Mouse (Mus musculus): ENCODE data around the gene Thsd4.

The Thsd4 gene

GRCm38 (mm10) chr9:60192321-60192720 lies 329.5 kb downstream of the Thsd4 start:
- DNase-seq = no peak

- DNase-seq = no peak
Observed at GRCm38 (mm10) chr9:60187437-60187836, 334.4 kb downstream of the Thsd4 start.

GRCm38 (mm10) chr9:60186948-60187347 lies 334.9 kb downstream of the Thsd4 start:
- DNase-seq = no peak

GRCm38 (mm10) chr9:60184083-60184482 lies 337.8 kb downstream of the Thsd4 start:
- no peak for DNase-seq

- DNase-seq = no peak
Observed at GRCm38 (mm10) chr9:60182371-60182770, 339.5 kb downstream of the Thsd4 start.

GRCm38 (mm10) chr9:60180936-60181335 lies 340.9 kb downstream of the Thsd4 start:
- no peak for DNase-seq

GRCm38 (mm10) chr9:60180114-60180513 lies 341.7 kb downstream of the Thsd4 start:
- no peak for DNase-seq

- DNase-seq = no peak
Observed at GRCm38 (mm10) chr9:60176311-60176710, 345.5 kb downstream of the Thsd4 start.

GRCm38 (mm10) chr9:60172459-60173060 lies 349.3 kb downstream of the Thsd4 start:
- peak; percentile 73 for DNase-seq

- DNase-seq = peak; percentile 65
Observed at GRCm38 (mm10) chr9:60166990-60167389, 354.9 kb downstream of the Thsd4 start.

GRCm38 (mm10) chr9:60160855-60161254 lies 361.0 kb downstream of the Thsd4 start:
- no peak for DNase-seq

- DNase-seq = peak; percentile 21
Observed at GRCm38 (mm10) chr9:60160194-60160593, 361.7 kb downstream of the Thsd4 start.

- DNase-seq = no peak
Observed at GRCm38 (mm10) chr9:60152990-60153389, 368.9 kb downstream of the Thsd4 start.

- no peak for DNase-seq
Observed at GRCm38 (mm10) chr9:60151897-60152627, 369.8 kb downstream of the Thsd4 start.

GRCm38 (mm10) chr9:60150511-60150910 lies 371.3 kb downstream of the Thsd4 start:
- no peak for DNase-seq

- no peak for DNase-seq
Observed at GRCm38 (mm10) chr9:60148988-60149387, 372.9 kb downstream of the Thsd4 start.

- DNase-seq = no peak
Observed at GRCm38 (mm10) chr9:60147401-60147800, 374.4 kb downstream of the Thsd4 start.

GRCm38 (mm10) chr9:60143816-60144215 lies 378.0 kb downstream of the Thsd4 start:
- peak; percentile 77 for DNase-seq

- DNase-seq = no peak
Observed at GRCm38 (mm10) chr9:60141081-60141514, 380.7 kb downstream of the Thsd4 start.

GRCm38 (mm10) chr9:60140411-60140810 lies 381.4 kb downstream of the Thsd4 start:
- no peak for DNase-seq

- no peak for DNase-seq
Observed at GRCm38 (mm10) chr9:60139446-60139845, 382.4 kb downstream of the Thsd4 start.

GRCm38 (mm10) chr9:60129235-60129991 lies 392.4 kb downstream of the Thsd4 start:
- DNase-seq = no peak

GRCm38 (mm10) chr9:60126961-60127360 lies 394.9 kb downstream of the Thsd4 start:
- no peak for DNase-seq

GRCm38 (mm10) chr9:60124102-60124501 lies 397.7 kb downstream of the Thsd4 start:
- no peak for DNase-seq
